Mouse (Mus musculus): ENCODE data around the gene Mutyh. TPM values are rescaled to one million over a fixed set of nuclear protein-coding genes. Genes with fewer than 3 reads are reported as not detected.

Mutyh gene
- polyA plus RNA-seq, 1 experiment from 2014 or later = 8.8 TPM

GRCm38 (mm10) chr4:116819968-116820901, 12.7 kb downstream of the Mutyh start:
- no peaks in the 10 kb centered on the region for H3K9me3 ChIP-seq (replicated peaks; ENCODE audit: low read length)
- H3K9ac ChIP-seq (ENCODE audit: low read depth, low read length) = peak overlapping the region; percentile 44; the same call in 1 of the 2 replicates
- no peak overlapping the region for H3K27ac ChIP-seq
- no peaks in the 10 kb centered on the region for H3K27me3 ChIP-seq (ENCODE audit: insufficient read depth, low read length)
- TF ChIP-seq CTCF (IDR thresholded peaks at IDR 0.05; ENCODE audit: low read depth) = no peak
- ATAC-seq (replicated peaks; ENCODE audit: low FRiP score, low read depth) (no peak), DNase-seq (ENCODE audit: low spot score) (no peak)
- WGBS = 29% methylated on average over 32 of the region's 32 CpGs
- no peaks in the 10 kb centered on the region for H3K36me3 ChIP-seq (ENCODE audit: insufficient read depth, low read length)
- peak overlapping the region; percentile 91 for H3K4me2 ChIP-seq (ENCODE audit: low read length)
- H3K4me3 ChIP-seq (replicated peaks; ENCODE audit: low read depth, low read length) = peak overlapping the region; percentile 42
- H3K4me1 ChIP-seq (replicated peaks; ENCODE audit: insufficient read depth, low read length) = no peaks in the 10 kb centered on the region

GRCm38 (mm10) chr4:116820902-116821693, 13.6 kb downstream of the Mutyh start:
- H3K27ac ChIP-seq = no peak overlapping the region
- H3K4me3 ChIP-seq (replicated peaks; ENCODE audit: low read depth, low read length) = peak overlapping the region; percentile 42
- no peaks in the 10 kb centered on the region for H3K4me1 ChIP-seq (replicated peaks; ENCODE audit: insufficient read depth, low read length)
- under 1% methylated on average over 51 of the region's 51 CpGs for WGBS
- H3K4me2 ChIP-seq (ENCODE audit: low read length) = peak overlapping the region; percentile 91
- H3K9me3 ChIP-seq (replicated peaks; ENCODE audit: low read length) = no peaks in the 10 kb centered on the region
- TF ChIP-seq CTCF (IDR thresholded peaks at IDR 0.05; ENCODE audit: low read depth) = peak; percentile 52
- peak overlapping the region; percentile 44 for H3K9ac ChIP-seq (ENCODE audit: low read depth, low read length)
- peak; percentile 85 for ATAC-seq (replicated peaks; ENCODE audit: low FRiP score, low read depth)
- H3K36me3 ChIP-seq (ENCODE audit: insufficient read depth, low read length) = no peaks in the 10 kb centered on the region
- no peaks in the 10 kb centered on the region for H3K27me3 ChIP-seq (ENCODE audit: insufficient read depth, low read length)
- peak; percentile 75 for DNase-seq (ENCODE audit: low spot score)

GRCm38 (mm10) chr4:116821694-116822016, 14.1 kb downstream of the Mutyh start, which contains the start of gene Hpdl:
TSS of gene Hpdl (minus strand) at chr4:116821707.
- Histone ChIP-seq H3K4me3 (replicated peaks; ENCODE audit: low read depth, low read length) (peak within 1 kb of the TSS; percentile 42), H3K27me3 (ENCODE audit: insufficient read depth, low read length) (no peaks in the 10 kb centered on the region), H3K9ac (ENCODE audit: low read depth, low read length) (peak within 1 kb of the TSS; percentile 44), H3K9me3 (replicated peaks; ENCODE audit: low read length) (no peaks in the 10 kb centered on the region), H3K4me1 (replicated peaks; ENCODE audit: insufficient read depth, low read length) (no peaks in the 10 kb centered on the region), H3K4me2 (ENCODE audit: low read length) (peak within 1 kb of the TSS; percentile 91), H3K27ac (no peak within 1 kb of the TSS), H3K36me3 (ENCODE audit: insufficient read depth, low read length) (no peaks in the 10 kb centered on the region)
- 13% methylated on average over 9 of the region's 9 CpGs for WGBS
- TF ChIP-seq CTCF (IDR thresholded peaks at IDR 0.05; ENCODE audit: low read depth) = no peak
- no peak for DNase-seq (ENCODE audit: low spot score)
- no peak for ATAC-seq (replicated peaks; ENCODE audit: low FRiP score, low read depth)

GRCm38 (mm10) chr4:116824541-116825004, 17.1 kb downstream of the Mutyh start:
- Histone ChIP-seq H3K27me3 (ENCODE audit: insufficient read depth, low read length) (no peaks in the 10 kb centered on the region), H3K27ac (peak overlapping the region; percentile 86)
- 2% methylated on average over 29 of the region's 29 CpGs for WGBS

GRCm38 (mm10) chr4:116827819-116828218, 20.3 kb downstream of the Mutyh start:
- Histone ChIP-seq H3K4me3 (replicated peaks; ENCODE audit: low read depth, low read length) (no peak overlapping the region), H3K9me3 (replicated peaks; ENCODE audit: low read length) (no peaks in the 10 kb centered on the region), H3K4me1 (replicated peaks; ENCODE audit: insufficient read depth, low read length) (no peaks in the 10 kb centered on the region), H3K27ac (no peak overlapping the region), H3K27me3 (ENCODE audit: insufficient read depth, low read length) (no peaks in the 10 kb centered on the region), H3K4me2 (ENCODE audit: low read length) (no peak overlapping the region), H3K9ac (ENCODE audit: low read depth, low read length) (no peak overlapping the region), H3K36me3 (ENCODE audit: insufficient read depth, low read length) (no peaks in the 10 kb centered on the region)
- DNase-seq (ENCODE audit: low spot score) (peak; percentile 85), ATAC-seq (replicated peaks; ENCODE audit: low FRiP score, low read depth) (no peak; the same call in 1 of the 2 replicates)
- WGBS = 2% methylated on average over 4 of the region's 4 CpGs
- TF ChIP-seq CTCF (IDR thresholded peaks at IDR 0.05; ENCODE audit: low read depth) = peak; percentile 79

More at GRCm38 (mm10) chr4:116824541-116825004, 17.1 kb downstream of the Mutyh start:
- peak; percentile 80 for DNase-seq (ENCODE audit: low spot score)
- H3K9me3 ChIP-seq (replicated peaks; ENCODE audit: low read length) = no peaks in the 10 kb centered on the region
- H3K4me2 ChIP-seq (ENCODE audit: low read length) = peak overlapping the region; percentile 82
- H3K9ac ChIP-seq (ENCODE audit: low read depth, low read length) = peak overlapping the region; percentile 74
- H3K4me3 ChIP-seq (replicated peaks; ENCODE audit: low read depth, low read length) = peak overlapping the region; percentile 46
- ATAC-seq (replicated peaks; ENCODE audit: low FRiP score, low read depth) = peak; percentile 40
- no peak for TF ChIP-seq CTCF (IDR thresholded peaks at IDR 0.05; ENCODE audit: low read depth)
- no peaks in the 10 kb centered on the region for H3K36me3 ChIP-seq (ENCODE audit: insufficient read depth, low read length)
- H3K4me1 ChIP-seq (replicated peaks; ENCODE audit: insufficient read depth, low read length) = no peaks in the 10 kb centered on the region
